Mouse (Mus musculus) lung, postnatal 0 days (tissue): ENCODE measurements at regions not wholly inside any gene's neighbourhood (a gene's known extent, or its start where the extent isn't known, plus 50 kb on each side); places are given as distances from the start of the nearest gene placed in this dataset.

Experiments
- CTCF ChIP-seq: IDR thresholded peaks from 2 replicates; pipeline ENCODE4 v1.5.1; 2016; ENCODE audit warnings: antibody characterized with exemption, mild to moderate bottlenecking
- EP300 ChIP-seq: IDR thresholded peaks from 2 replicates; pipeline ENCODE4 v1.6.1; 2016; ENCODE audit warnings: antibody characterized with exemption, mild to moderate bottlenecking, control low read depth

DNA sequence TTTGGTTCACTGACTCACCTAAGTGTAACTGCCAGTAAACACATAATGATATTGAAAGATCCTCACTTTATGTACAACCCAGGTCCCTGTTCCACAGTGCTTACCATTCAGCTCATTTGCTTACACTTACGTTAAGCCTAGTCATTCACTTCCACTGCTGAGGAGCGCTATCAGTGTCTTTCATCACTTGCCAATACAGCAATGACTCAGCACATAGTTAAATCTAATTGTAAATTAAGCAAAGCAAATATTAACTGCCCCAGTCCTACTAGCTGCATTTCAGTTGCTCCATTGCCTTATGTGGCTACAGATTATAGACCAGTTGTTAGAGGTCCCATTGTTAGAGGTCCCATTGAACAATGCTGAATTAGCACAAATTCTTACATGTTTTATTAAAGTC, 3624.6 kb upstream of the Gm7489 start:
- TF ChIP-seq CTCF, result no peak
- no peak for TF ChIP-seq EP300
